Mouse (Mus musculus): Measurements from ENCODE around the gene Rhoh. TPM values are rescaled to one million over a fixed set of nuclear protein-coding genes. Genes with fewer than 3 reads are reported as not detected.

The Rhoh gene
- polyA plus RNA-seq, 1 experiment from 2014 or later, result 2.5 TPM

DNA sequence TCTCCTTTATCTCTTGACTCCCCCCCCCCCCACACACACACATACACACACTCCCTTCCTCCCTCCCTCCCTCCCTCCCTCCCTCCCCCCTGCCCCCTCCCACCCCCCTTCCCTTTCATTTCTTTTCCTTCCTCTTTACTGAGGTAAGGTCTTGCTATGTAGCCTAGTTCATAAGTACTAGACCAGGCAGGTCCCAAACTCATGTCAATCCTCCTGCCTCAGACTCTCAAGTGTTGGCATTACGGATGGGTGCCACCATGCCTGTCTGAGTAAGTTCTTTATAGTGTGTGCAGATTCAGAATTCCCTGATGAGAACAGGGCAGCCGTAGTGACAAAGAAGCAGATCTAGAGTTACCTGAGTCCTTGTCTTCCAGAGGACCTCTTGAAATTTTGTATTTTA is 20.2 kb downstream of the Rhoh start:
- Histone ChIP-seq H3K27ac (no peak overlapping the region), H3K4me1 (peaks cover 17% of the 10 kb centered on the region), H3K36me3 (no peaks in the 10 kb centered on the region), H3K27me3 (replicated peaks) (no peaks in the 10 kb centered on the region), H3K4me2 (no peak overlapping the region), H3K9me3 (replicated peaks) (no peaks in the 10 kb centered on the region), H3K9ac (no peak overlapping the region), H3K4me3 (no peak overlapping the region)
- ATAC-seq, result no peak
- 65% methylated on average over 2 of the region's 2 CpGs for WGBS (ENCODE audit: insufficient replicate concordance)

DNA sequence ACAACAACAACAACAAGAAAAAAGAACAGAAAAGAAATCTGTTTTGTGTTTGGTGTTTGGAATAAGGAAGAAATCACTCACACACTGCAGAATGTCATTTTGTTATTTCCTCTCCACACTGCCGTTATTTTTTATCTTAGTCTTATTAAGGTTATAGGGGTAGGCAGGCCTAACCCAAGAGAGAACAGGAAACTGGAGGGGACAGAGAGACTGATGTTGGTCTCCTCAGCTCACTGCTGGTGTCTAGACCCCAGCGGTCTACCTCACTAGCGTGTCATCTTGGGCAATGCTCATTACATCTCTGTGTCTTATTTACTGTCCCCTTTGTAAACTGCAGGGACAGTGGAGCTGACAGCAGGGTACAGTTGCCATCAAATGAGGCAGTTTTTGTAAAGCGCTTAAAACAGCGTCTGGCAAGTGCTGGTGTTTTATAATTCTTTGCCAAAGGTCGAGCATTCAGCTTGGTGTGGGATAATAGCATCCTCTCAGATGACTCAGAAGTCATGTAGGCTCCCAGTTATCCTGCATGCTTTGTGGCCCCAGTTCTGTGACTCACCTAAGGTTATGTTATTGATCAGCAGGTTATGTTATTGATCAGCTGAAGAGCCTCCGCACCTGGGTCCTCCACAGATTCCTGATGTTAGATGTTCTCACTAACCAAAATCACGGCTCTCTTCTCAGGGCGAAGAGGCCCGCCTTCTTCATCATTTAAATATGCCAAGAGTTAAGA is 21.6 kb downstream of the Rhoh start:
- ATAC-seq, result no peak
- H3K4me1 ChIP-seq, result peaks cover 17% of the 10 kb centered on the region

DNA sequence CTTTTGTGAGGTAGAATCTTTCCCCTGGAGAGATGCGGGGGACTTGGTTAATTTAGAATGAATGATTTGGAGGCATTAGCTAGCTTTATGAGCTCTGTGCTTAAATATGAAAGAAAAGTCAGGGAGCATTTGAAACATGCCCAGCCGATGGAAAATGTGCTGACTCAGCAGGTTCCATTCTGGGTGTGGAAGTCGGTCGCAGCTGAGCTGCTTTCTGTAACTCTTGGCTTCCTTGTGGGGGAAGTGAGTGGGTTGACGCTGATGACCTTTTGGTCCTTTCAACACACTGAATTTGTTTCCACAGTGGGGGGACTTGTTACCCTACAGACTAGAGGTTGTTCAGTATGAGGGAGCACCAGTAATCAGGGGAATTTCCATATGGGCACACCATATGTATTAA is 22.3 kb downstream of the Rhoh start:
- no peaks in the 10 kb centered on the region for H3K36me3 ChIP-seq
- no peak for ATAC-seq
- H3K27me3 ChIP-seq (replicated peaks), result no peaks in the 10 kb centered on the region
- 38% methylated on average over 5 of the region's 5 CpGs for WGBS (ENCODE audit: insufficient replicate concordance)
- H3K4me2 ChIP-seq, result no peak overlapping the region
- no peak overlapping the region for H3K4me3 ChIP-seq
- H3K27ac ChIP-seq, result no peak overlapping the region
- no peaks in the 10 kb centered on the region for H3K9me3 ChIP-seq (replicated peaks)
- no peak overlapping the region for H3K9ac ChIP-seq
- H3K4me1 ChIP-seq, result peaks cover 17% of the 10 kb centered on the region

More for the DNA sequence above, 21.6 kb downstream of the Rhoh start:
- no peaks in the 10 kb centered on the region for H3K36me3 ChIP-seq
- H3K9ac ChIP-seq, result no peak overlapping the region
- H3K27ac ChIP-seq, result no peak overlapping the region
- no peak overlapping the region for H3K4me3 ChIP-seq
- H3K9me3 ChIP-seq (replicated peaks), result no peaks in the 10 kb centered on the region
- no peaks in the 10 kb centered on the region for H3K27me3 ChIP-seq (replicated peaks)
- no peak overlapping the region for H3K4me2 ChIP-seq
- WGBS (ENCODE audit: insufficient replicate concordance), result 68% methylated on average over 10 of the region's 10 CpGs

DNA sequence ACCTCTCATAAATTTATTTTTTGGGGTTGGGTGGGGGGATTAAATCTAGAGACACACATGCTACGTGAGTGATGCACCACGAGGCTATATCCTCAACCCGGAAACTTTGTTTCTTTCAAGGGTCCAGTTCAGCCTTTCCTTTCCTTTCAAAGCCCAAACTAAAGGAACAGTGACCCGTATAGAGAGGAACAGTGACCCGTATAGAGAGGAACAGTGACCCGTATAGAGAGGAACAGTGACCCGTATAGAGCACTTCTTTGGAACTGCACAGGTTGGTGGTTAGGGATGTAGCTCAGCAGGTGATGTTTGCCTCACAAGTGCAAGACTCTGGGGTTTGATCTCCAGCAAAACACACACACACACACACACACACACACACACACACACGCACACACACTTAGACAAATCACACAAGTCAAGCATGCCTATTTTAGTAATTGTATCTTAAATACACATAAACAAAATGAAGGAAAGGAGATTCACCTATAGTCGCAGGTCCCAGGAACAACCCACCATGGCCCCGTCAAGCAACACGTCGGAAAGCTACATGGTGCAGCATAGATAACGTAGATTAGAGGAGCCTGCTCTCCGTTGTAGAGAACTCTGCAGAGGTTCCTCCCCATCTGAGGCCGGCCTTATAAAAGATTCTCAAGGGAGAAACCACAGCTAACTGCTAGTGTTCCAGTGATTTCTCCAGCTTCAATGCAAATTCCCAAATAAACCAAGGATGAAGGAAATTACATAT is 24.9 kb downstream of the Rhoh start:
- Histone ChIP-seq H3K4me2 (no peak overlapping the region), H3K4me1 (peaks cover 25% of the 10 kb centered on the region), H3K9ac (no peak overlapping the region), H3K36me3 (no peaks in the 10 kb centered on the region), H3K27me3 (replicated peaks) (no peaks in the 10 kb centered on the region), H3K27ac (no peak overlapping the region), H3K4me3 (no peak overlapping the region), H3K9me3 (replicated peaks) (no peaks in the 10 kb centered on the region)
- 53% methylated on average over 15 of the region's 15 CpGs for WGBS (ENCODE audit: insufficient replicate concordance)
- ATAC-seq, result no peak

DNA sequence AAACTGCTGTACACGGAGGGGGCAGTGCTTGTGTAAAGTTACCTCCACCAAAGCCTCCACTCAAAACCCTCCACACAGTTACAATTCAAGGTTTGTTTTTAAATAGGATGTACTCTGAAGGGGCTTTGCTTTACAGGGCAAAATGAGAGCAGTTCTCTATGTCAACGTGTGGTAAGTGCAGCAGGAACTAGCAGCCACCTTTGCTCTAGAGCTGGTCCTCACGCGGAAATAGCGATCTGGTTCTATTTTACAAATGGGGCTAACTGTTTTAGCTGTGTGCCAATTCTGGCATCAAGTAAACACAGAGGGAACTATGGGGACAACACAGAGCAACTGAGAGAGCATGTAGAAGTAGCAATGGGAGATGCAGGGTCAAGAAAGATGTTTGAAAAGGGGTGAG is 27.1 kb downstream of the Rhoh start:
- no peaks in the 10 kb centered on the region for H3K9me3 ChIP-seq (replicated peaks)
- ATAC-seq, result no peak
- no peaks in the 10 kb centered on the region for H3K36me3 ChIP-seq
- no peak overlapping the region for H3K27ac ChIP-seq
- no peak overlapping the region for H3K4me2 ChIP-seq
- no peaks in the 10 kb centered on the region for H3K27me3 ChIP-seq (replicated peaks)
- H3K4me3 ChIP-seq, result no peak overlapping the region
- no peak overlapping the region for H3K9ac ChIP-seq
- peaks cover 17% of the 10 kb centered on the region for H3K4me1 ChIP-seq
- 73% methylated on average over 5 of the region's 5 CpGs for WGBS (ENCODE audit: insufficient replicate concordance)

DNA sequence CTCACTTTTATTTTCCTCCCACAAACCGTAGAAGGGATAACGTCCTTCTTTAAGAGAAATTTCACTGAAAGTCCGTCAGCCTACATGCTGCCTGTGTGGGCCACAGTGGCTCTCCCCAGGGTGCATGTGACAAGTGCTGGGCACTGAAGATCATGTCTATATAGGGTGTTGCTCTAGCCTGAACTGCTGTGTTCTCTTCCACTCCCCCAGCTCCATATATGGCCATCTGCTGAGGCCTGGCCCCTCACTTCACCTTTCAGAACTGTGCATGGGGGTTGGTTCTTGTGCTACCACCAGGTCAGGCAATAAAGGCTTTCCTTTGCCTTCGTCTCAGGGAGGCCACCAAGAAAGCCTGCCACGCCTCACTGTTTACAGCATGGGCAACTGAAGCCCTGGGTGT is 28.0 kb downstream of the Rhoh start:
- no peak for ATAC-seq
- H3K4me3 ChIP-seq, result no peak overlapping the region
- no peak overlapping the region for H3K9ac ChIP-seq
- peaks cover 14% of the 10 kb centered on the region for H3K4me1 ChIP-seq
- H3K36me3 ChIP-seq, result no peaks in the 10 kb centered on the region
- H3K9me3 ChIP-seq (replicated peaks), result no peaks in the 10 kb centered on the region
- no peak overlapping the region for H3K27ac ChIP-seq
- 49% methylated on average over 5 of the region's 5 CpGs for WGBS (ENCODE audit: insufficient replicate concordance)
- no peaks in the 10 kb centered on the region for H3K27me3 ChIP-seq (replicated peaks)
- no peak overlapping the region for H3K4me2 ChIP-seq

DNA sequence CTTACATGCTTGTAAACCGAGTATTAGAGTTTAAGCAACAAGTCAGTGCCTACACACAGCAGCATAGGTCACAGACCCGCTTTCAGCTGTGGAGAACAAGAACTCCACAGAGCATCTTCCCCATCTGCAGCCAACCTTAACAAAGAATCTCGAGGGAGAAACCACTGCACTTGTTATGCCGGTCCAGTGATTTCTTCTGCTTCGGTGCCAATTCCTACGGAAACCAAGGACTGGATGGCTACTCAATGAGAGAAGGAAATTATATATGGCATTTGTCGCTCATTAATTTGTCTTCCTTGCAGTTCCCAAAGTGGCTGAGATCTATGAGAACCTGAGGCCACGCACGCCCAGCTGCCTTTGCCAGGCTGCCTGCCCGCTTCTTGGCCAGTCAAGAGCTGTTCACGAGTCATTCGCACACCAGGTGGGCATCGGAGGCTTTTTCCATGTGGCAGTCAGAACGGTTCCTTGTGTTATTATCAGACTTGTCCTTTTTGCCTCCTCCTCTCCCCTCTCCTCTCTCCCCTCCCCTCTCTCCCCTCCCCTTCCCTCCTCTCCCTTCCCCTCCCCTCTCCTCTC is 30.3 kb downstream of the Rhoh start:
- Histone ChIP-seq H3K9ac (no peak overlapping the region), H3K27ac (no peak overlapping the region), H3K4me2 (no peak overlapping the region), H3K9me3 (replicated peaks) (no peaks in the 10 kb centered on the region), H3K4me1 (peaks cover 8% of the 10 kb centered on the region), H3K36me3 (no peaks in the 10 kb centered on the region), H3K4me3 (no peak overlapping the region), H3K27me3 (replicated peaks) (no peaks in the 10 kb centered on the region)
- ATAC-seq, result no peak
- WGBS (ENCODE audit: insufficient replicate concordance), result 74% methylated on average over 14 of the region's 14 CpGs

DNA sequence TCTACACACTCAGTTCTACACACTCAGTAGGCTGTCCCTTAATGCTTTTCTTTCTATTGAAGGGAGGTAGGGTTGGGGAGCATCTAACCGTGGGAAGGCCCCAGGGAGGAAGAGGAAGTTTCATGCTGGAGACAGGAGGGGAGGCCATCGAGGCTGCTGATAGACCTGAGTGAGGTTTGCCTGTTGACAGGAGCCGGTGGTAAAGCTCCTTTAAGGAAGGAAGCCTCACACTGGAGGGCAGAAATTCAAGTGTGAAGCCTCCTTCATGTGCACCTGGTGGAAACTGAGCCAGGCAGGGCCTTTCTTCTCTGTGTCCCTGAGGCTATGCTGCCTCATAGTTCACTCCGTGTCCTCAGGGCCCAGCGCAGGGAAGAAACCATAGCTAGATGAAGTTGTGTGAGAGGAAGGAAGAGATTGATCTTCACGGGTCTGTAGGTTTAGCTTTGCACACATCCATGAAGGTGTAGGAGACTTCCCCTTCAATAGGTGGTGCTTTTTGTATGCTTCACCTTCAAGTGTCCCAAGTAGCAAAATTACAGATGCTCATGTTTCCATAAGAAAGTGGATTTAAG is 34.2 kb downstream of the Rhoh start:
- no peak for ATAC-seq
- no peaks in the 10 kb centered on the region for H3K9me3 ChIP-seq (replicated peaks)
- no peak overlapping the region for H3K4me3 ChIP-seq
- peaks cover 3% of the 10 kb centered on the region for H3K4me1 ChIP-seq
- H3K9ac ChIP-seq, result no peak overlapping the region
- WGBS (ENCODE audit: insufficient replicate concordance), result 45% methylated on average over 6 of the region's 6 CpGs
- no peak overlapping the region for H3K4me2 ChIP-seq
- H3K27ac ChIP-seq, result no peak overlapping the region
- H3K36me3 ChIP-seq, result no peaks in the 10 kb centered on the region
- no peaks in the 10 kb centered on the region for H3K27me3 ChIP-seq (replicated peaks)

DNA sequence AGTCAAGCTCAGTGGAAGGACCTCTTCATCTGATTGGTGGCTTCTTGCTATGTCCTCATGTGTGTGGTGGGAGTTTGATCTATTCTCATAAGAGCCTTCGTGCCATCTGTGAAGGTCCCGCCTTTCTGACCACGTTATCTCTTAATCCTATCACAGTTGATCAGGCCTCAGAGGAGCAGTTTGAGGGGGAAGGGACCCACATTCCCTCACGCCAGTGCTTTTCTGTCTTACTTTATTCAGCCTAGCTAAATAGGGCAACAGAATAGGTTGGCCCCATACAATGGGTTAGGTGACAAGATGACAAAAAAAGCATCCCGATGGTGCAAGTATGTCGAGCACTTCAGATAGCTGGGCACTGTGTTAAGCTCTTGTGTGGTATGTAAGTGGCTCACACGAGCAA is 34.8 kb downstream of the Rhoh start:
- Histone ChIP-seq H3K9me3 (replicated peaks) (no peaks in the 10 kb centered on the region), H3K36me3 (no peaks in the 10 kb centered on the region), H3K4me3 (no peak overlapping the region), H3K27me3 (replicated peaks) (no peaks in the 10 kb centered on the region), H3K27ac (no peak overlapping the region), H3K9ac (no peak overlapping the region), H3K4me1 (peaks cover 8% of the 10 kb centered on the region), H3K4me2 (no peak overlapping the region)
- ATAC-seq, result no peak
- WGBS (ENCODE audit: insufficient replicate concordance), result 54% methylated on average over 7 of the region's 7 CpGs

DNA sequence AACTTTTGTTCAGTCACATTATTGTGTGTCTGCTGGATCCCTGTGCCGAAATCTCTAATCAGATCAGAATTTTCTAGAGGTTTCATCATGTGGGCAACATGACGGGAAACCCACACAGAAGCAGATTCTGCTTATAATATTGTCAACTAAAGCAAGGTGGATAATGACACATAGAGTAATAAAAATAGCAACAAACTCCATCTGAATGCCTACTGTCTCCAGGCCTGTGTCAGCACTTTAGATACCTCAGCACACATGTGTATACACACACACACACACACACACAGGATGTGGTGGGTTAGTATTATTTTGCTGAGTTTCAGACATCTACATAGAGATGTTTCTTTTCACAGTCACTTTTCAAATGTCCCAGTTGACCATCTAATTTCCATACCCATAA is 36.7 kb downstream of the Rhoh start:
- ATAC-seq, result no peak
- Histone ChIP-seq H3K4me1 (peaks cover 19% of the 10 kb centered on the region), H3K9me3 (replicated peaks) (0 out of 2 replicates have a peak, but pooled peaks cover 1% of the 10 kb centered on the region), H3K27me3 (replicated peaks) (no peaks in the 10 kb centered on the region), H3K4me3 (no peak overlapping the region), H3K36me3 (no peaks in the 10 kb centered on the region), H3K9ac (no peak overlapping the region), H3K27ac (no peak overlapping the region), H3K4me2 (no peak overlapping the region)
- WGBS (ENCODE audit: insufficient replicate concordance), result 67% methylated on average over 2 of the region's 2 CpGs

DNA sequence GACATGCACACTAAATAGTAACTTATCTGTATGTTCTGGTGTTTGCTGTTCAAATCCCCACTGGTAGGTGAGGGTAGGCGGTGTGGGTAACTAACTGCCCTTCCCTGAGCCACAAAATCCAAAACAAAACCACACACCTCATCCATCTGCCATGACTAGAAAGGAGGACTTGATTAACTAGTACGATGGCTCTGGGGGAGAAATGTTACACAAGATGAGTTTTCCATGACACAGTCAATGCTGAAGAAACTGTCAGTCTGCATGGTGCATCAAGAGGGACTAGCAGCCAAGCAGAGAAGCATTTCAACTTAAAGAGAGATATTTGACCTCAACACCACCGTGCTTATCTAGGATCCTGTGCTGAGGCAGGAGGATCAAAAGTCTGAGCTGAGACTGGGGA is 37.7 kb downstream of the Rhoh start:
- Histone ChIP-seq H3K27ac (no peak overlapping the region), H3K9ac (no peak overlapping the region), H3K27me3 (replicated peaks) (no peaks in the 10 kb centered on the region), H3K4me1 (peaks cover 19% of the 10 kb centered on the region), H3K36me3 (no peaks in the 10 kb centered on the region), H3K9me3 (replicated peaks) (peaks cover 11% of the 10 kb centered on the region; the same call in 1 of the 2 replicates), H3K4me2 (no peak overlapping the region), H3K4me3 (no peak overlapping the region)
- ATAC-seq, result no peak
- WGBS (ENCODE audit: insufficient replicate concordance), result 46% methylated on average over 3 of the region's 3 CpGs

DNA sequence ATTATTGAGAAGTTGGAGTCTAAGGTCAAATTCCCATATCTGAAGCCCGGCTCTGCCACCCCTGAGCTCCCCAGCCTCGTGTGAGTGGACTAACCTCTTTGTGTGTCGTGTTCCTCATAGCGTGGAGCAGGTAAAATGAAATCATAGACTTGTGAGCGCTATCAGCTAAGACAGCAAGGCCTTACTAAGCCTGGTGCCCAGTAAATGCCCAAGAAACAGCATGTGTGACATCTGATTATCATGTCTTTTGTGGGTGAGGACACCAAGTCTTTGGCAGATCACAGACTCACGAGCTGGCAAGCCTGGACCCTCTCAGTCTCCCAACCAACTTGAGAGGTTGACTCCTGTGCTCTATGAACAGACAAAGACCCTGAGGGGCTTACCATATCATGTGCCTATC is 39.1 kb downstream of the Rhoh start:
- H3K4me3 ChIP-seq, result no peak overlapping the region
- ATAC-seq, result no peak
- peaks cover 19% of the 10 kb centered on the region for H3K4me1 ChIP-seq
- peaks cover 18% of the 10 kb centered on the region; the same call in 1 of the 2 replicates for H3K9me3 ChIP-seq (replicated peaks)
- no peak overlapping the region for H3K27ac ChIP-seq
- H3K27me3 ChIP-seq (replicated peaks), result no peaks in the 10 kb centered on the region
- 51% methylated on average over 6 of the region's 6 CpGs for WGBS (ENCODE audit: insufficient replicate concordance)
- H3K36me3 ChIP-seq, result no peaks in the 10 kb centered on the region
- no peak overlapping the region for H3K9ac ChIP-seq
- no peak overlapping the region for H3K4me2 ChIP-seq

All from liver, embryonic 12.5 days (tissue).